In the genomic region with DNA sequence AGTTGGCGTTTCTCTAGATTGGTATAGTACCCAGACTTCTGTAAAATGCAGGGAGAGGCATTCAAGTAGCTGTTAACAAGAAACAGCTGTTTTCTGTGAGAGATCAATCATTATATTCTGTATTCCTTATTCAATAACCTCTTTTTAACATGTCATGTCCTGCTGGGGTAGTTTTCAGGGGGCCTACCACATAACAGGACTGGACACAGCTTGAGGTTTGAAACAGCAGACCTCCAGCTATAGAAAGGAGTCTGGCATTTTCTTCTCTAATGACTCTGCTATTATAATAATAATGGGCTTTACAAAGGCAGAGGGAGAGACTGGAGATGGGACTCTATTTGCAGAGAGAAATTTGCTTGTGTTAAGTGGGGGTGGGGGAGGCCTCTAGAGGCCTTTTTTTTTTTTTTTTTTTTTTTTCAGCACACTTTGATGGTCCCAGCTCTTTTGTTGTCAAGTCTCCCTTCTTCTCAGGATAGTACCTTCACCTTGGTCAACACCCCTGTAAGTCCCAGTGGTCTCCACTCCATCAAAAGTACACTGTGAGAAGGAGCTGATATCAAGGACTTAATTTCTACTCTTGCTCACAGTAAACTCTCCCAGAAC, we compare ENCODE assay signal across 19 mouse cellular contexts.
DNase-seq lines count a peak whose midpoint lies in the region; ATAC-seq and TF ChIP-seq lines count a peak whose summit lies in the region.
"Had no signal": no experiment of that assay in that cellular context is flagged by ENCODE, and none has a peak within 500 bp of the region (broad histone marks: within the 10 kb centered on the region; RNA-seq: fewer than 3 reads in every experiment).

No protein-coding gene starts in this region.

- H3K4me2 ChIP-seq in forebrain, embryonic 14.5 days (ENCODE audit: low read length) = no peak overlapping the region
- H3K4me2 ChIP-seq: limb, embryonic 13.5 days had no signal

- H3K27me3 ChIP-seq in forebrain, embryonic 14.5 days (replicated peaks; ENCODE audit: control insufficient read depth, insufficient read depth, low read length) = no peaks in the 10 kb centered on the region
- no peaks in the 10 kb centered on the region for H3K27me3 ChIP-seq in heart, embryonic 10.5 days (ENCODE audit: insufficient read depth, poor library complexity, severe bottlenecking)
- H3K27me3 ChIP-seq: limb, embryonic 13.5 days had no signal

- no peak overlapping the region for H3K9ac ChIP-seq in ES-E14 (ENCODE audit: insufficient read depth, low read depth, low read length, poor library complexity, severe bottlenecking)
- no peak overlapping the region for H3K9ac ChIP-seq in forebrain, embryonic 14.5 days (ENCODE audit: low read length)
- H3K9ac ChIP-seq: limb, embryonic 13.5 days had no signal

- no peak overlapping the region for H3K4me3 ChIP-seq in ES-E14 (ENCODE audit: insufficient read depth in 1 of 2, low read depth in 1 of 2, low read length in 2 of 2, poor library complexity in 1 of 2, severe bottlenecking in 1 of 2)
- no peak overlapping the region for H3K4me3 ChIP-seq in forebrain, embryonic 14.5 days (ENCODE audit: low read depth, low read length)
- no peak overlapping the region for H3K4me3 ChIP-seq in heart, embryonic 10.5 days
- H3K4me3 ChIP-seq: heart, adult 2 months; limb, embryonic 13.5 days; myocyte had no signal

- H3K4me1 ChIP-seq in ES-E14 (ENCODE audit: control insufficient read depth in 2 of 2, insufficient read depth in 2 of 2, low read length in 2 of 2, poor library complexity in 1 of 2) = peaks cover 1 to 3% of the 10 kb centered on the region in 2 experiments; a peak in 1 of 4 replicates
- H3K4me1 ChIP-seq in forebrain, embryonic 14.5 days (ENCODE audit: control insufficient read depth, insufficient read depth, low read length) = peaks cover 9% of the 10 kb centered on the region; the same call in 1 of the 2 replicates
- H3K4me1 ChIP-seq in heart, embryonic 10.5 days = no peaks in the 10 kb centered on the region
- H3K4me1 ChIP-seq: limb, embryonic 13.5 days had no signal

- DNase-seq in ES-E14 (ENCODE audit: low read depth, low spot score) = peak; percentile 26
- peak; percentile 38 for DNase-seq in embryo, embryonic 10 days (ENCODE audit: low spot score)
- DNase-seq in forebrain, embryonic 14.5 days (ENCODE audit: low spot score) = peak; percentile 84
- DNase-seq in mesoderm, embryonic 11.5 days (ENCODE audit: low read depth, low spot score) = peak; percentile 62
- no peak for DNase-seq in kidney, adult 9 months
- no peak for DNase-seq in gastrocnemius, adult 18-20 months (ENCODE audit: low spot score)
- DNase-seq in heart, postnatal 4 days = no peak
- no peak for DNase-seq in heart, embryonic 10.5 days (ENCODE audit: low spot score)
- DNase-seq: cerebellum, postnatal 10 days; heart, adult 2 months; heart, postnatal 14 days; kidney, postnatal 36 days; layer of hippocampus, postnatal 36 days; lung, adult 18-20 months; lung, postnatal 4 days; thymus, postnatal 25 days had no signal

- WGBS in forebrain, embryonic 14.5 days = 5% methylated on average over 1 of the region's 1 CpGs
- 77% methylated on average over 1 of the region's 1 CpGs for WGBS in heart, embryonic 10.5 days

- in situ Hi-C loops in ES-E14 (cut with MboI; ENCODE audit: low sequenced_read_pairs in 2 of 2, unreplicated experiment in 2 of 2) = no loop called here

- H3K36me3 ChIP-seq in ES-E14 (ENCODE audit: control insufficient read depth, insufficient read depth, low read length, poor library complexity, severe bottlenecking) = no peaks in the 10 kb centered on the region
- no peaks in the 10 kb centered on the region for H3K36me3 ChIP-seq in forebrain, embryonic 14.5 days (ENCODE audit: control insufficient read depth, insufficient read depth, low read length)
- no peaks in the 10 kb centered on the region for H3K36me3 ChIP-seq in heart, embryonic 10.5 days
- H3K36me3 ChIP-seq: limb, embryonic 13.5 days had no signal

- ATAC-seq in forebrain, embryonic 14.5 days = peak; percentile 89
- ATAC-seq: intestine, postnatal 0 days had no signal

- no peak overlapping the region for H3K27ac ChIP-seq in ES-E14 (ENCODE audit: insufficient read depth, low read depth, low read length, poor library complexity, severe bottlenecking)
- H3K27ac ChIP-seq in forebrain, embryonic 14.5 days (ENCODE audit: low read depth, low read length) = no peak overlapping the region
- no peak overlapping the region for H3K27ac ChIP-seq in heart, embryonic 10.5 days
- H3K27ac ChIP-seq: heart, adult 2 months; limb, embryonic 13.5 days had no signal

- no peaks in the 10 kb centered on the region for H3K9me3 ChIP-seq in ES-E14 (ENCODE audit: control insufficient read depth, insufficient read depth, low read depth, low read length)
- H3K9me3 ChIP-seq in forebrain, embryonic 14.5 days (replicated peaks; ENCODE audit: control insufficient read depth, low read length) = no peaks in the 10 kb centered on the region
- H3K9me3 ChIP-seq in heart, embryonic 10.5 days = no peaks in the 10 kb centered on the region
- H3K9me3 ChIP-seq: limb, embryonic 13.5 days had no signal

TF ChIP-seq in ES-E14, 5 proteins besides CTCF, POLR2A, EP300 and RAD21:
- TF ChIP-seq MAFK (IDR thresholded peaks at IDR 0.05; ENCODE audit: insufficient read depth, low read depth, low read length) (no peak), CHD2 (IDR thresholded peaks at IDR 0.05; ENCODE audit: low read depth, low read length) (no peak), ZNF384 (IDR thresholded peaks at IDR 0.05; ENCODE audit: low read depth, low read length) (peak; percentile 95)
TF ChIP-seq in ES-E14: peak in this region for 1.

Comparison
In these comparisons a context has a peak if more than half of its experiments do, and no peak if none do; other contexts are left out.
1. DNase-seq: peak in ES-E14 (single experiment), embryo, embryonic 10 days (single experiment), forebrain, embryonic 14.5 days (single experiment) and mesoderm, embryonic 11.5 days (single experiment); none in kidney, adult 9 months (single experiment), gastrocnemius, adult 18-20 months (single experiment), heart, postnatal 4 days (single experiment) and heart, embryonic 10.5 days (single experiment).